Mouse (Mus musculus): ENCODE data around the gene Utrn.

Gene Utrn

DNA sequence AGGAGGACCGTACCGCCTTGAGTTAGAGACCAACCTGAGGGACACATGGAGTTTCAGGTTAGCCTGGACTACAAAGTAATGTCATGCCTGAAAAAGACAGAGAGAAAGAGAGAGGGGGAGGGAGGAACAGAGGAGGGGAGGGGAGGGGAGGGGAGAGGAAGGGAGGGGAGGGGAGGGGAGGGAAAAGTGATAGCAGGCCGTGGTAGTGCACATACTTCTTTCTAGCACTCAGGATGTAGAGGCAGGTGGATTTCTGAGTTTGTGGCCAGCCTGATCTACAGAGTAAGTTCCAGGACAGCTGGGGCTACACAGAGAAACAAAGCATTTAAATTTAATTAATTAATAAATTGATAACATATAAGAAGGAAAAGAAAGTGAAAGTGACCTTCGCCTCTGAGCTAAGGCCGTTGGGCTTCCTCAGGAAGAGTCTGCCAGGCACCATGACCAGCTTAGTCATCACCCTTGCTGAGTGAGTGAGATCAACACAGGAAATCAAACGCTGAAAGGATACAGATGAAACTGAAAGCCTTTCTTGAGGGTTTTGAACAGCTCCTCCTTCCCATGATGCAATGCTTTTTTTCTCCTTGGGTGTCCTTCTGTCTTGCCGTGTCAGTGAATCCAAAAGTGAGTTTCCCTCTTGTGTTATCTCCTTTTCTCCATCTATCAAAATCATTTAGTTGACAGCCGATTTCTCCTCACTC lies 5.6 kb upstream of the Utrn start:
- DNase-seq (ENCODE audit: low read depth, low spot score), result no peak

DNA sequence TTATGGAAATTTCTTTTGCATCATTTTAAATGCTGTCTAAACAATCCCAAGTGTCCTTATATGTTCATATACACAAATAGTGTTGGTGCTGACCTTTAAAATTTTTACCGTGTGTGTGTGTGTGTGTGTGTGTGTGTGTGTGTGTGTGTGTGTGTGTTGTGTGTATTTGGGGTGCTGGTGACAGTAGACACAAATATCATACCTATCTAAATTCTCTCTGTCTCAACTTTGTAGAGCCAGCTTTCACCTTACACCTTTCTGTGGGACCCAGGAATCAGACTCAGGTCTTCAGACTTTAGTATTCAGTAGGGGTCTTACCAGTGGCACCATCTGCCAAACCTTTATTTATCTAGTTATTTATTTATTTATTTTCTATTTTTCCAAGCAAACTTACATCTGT lies 681 bp upstream of the Utrn start:
- DNase-seq (ENCODE audit: low read depth, low spot score), result no peak

GRCm38 (mm10) chr10:12868189-12869028 lies 756 bp downstream of the Utrn start:
- peak; percentile 91 for DNase-seq (ENCODE audit: low read depth, low spot score)

DNA sequence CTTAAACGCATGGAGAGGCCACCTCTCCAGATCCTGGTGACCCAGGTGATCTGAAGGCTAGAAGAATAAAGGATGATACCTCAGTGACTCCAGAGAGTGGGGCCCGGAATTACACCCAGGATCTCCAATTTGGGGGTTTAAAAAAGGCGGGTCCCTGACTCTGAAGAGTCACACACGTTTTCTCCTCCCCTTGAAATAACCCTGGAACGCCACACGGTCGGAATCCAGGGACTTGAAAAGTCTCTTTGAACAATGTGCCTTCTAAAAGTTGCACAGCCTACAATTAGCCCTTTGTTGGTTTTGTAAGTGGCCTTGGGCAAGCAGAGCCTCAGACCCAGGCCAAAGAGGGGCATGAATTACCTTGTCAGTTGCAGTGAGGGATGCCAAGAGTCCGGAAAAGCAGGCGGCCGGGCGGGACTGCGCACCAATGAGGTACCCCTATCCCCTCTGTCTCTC lies 1.4 kb downstream of the Utrn start:
- DNase-seq (ENCODE audit: low read depth, low spot score), result no peak

GRCm38 (mm10) chr10:12866971-12867732 lies 2.0 kb downstream of the Utrn start:
- DNase-seq (ENCODE audit: low read depth, low spot score), result peak; percentile 54

- no peak for DNase-seq (ENCODE audit: low read depth, low spot score)
These were observed 4.0 kb downstream of the Utrn start for GRCm38 (mm10) chr10:12865201-12865600.

DNA sequence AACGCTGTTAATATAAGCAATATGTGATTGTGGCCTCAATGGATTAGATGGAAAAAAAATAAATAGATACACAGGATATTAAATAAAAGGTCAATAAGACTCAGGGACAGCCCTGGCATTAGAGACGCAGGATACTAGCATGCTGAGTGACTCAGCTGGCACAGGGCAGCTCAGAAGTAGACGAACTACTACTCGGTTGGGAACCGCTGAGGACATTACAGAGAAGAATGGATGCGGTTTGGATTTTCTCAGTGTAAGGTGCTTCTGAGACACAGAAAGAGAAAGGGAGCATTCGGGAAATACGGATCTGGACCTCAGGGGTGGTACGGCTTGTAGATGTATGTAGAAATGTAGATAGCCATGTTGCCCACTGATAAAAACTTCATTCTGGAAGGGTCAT lies 5.6 kb downstream of the Utrn start:
- no peak for DNase-seq (ENCODE audit: low read depth, low spot score)

DNA sequence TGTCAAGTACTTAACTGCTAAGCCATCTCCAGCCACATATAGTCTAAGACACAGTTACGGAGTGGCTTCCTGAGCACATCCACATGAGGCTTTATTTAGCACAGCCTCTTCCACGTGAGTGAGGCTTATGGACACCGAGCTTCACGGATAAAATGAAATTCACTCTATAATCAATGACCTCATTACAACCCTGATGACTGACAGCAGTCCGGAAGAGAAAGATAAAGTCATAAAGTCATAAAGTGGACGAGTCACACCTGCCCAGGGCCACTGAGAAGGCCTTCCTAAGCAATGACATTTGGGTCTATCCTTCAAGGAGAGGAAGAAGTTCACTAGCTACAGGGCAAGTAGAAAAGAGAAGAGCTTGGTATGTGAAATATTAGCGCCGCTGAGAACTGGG lies 7.1 kb downstream of the Utrn start:
- no peak for DNase-seq (ENCODE audit: low read depth, low spot score)

- DNase-seq (ENCODE audit: low read depth, low spot score), result no peak
These were observed 7.8 kb downstream of the Utrn start for GRCm38 (mm10) chr10:12861381-12861780.

GRCm38 (mm10) chr10:12860765-12861164 lies 8.4 kb downstream of the Utrn start:
- no peak for DNase-seq (ENCODE audit: low read depth, low spot score)

- no peak for DNase-seq (ENCODE audit: low read depth, low spot score)
These were observed 8.8 kb downstream of the Utrn start for GRCm38 (mm10) chr10:12860331-12860730.

DNA sequence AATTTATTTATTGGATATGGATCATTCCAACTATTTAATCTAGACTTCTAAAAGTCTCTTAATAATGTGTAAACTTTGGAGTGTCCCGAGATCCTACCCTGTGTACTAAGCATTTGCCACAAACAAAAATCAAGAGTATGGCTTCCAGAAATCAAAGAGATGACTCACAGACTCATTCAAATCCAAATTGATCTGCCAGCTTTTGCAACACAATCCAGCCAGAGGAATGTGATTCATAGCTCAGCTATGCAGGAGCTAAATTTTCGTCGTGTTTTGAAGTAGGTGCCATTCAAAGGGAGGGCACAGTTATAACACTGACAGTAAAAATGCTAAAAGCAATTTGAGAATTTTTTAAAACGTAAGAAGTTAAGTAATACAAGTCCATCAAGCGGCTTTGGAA lies 11.1 kb downstream of the Utrn start:
- peak; percentile 22 for DNase-seq (ENCODE audit: low read depth, low spot score)

DNA sequence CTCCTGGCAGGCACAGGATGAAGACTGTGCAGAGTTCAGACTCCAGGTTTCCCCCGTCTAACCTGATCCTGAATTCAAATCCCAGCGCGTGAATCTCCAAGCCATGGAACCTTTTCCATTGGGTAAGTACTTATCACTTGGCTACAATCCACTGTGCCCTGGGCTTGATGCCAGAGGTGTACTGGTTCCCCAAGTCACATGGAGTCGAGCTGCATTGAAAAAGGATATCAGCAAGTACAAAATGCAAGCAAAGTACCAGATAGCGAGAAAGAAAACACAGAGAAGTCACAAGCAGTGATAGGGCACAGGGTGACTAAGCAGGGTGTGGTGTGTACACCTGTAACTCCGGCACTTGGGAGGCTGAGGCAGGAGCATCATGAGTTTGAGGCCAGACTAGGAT lies 14.9 kb downstream of the Utrn start:
- no peak for DNase-seq (ENCODE audit: low read depth, low spot score)

- DNase-seq (ENCODE audit: low read depth, low spot score), result no peak
These were observed 15.4 kb downstream of the Utrn start for GRCm38 (mm10) chr10:12853776-12854175.

DNA sequence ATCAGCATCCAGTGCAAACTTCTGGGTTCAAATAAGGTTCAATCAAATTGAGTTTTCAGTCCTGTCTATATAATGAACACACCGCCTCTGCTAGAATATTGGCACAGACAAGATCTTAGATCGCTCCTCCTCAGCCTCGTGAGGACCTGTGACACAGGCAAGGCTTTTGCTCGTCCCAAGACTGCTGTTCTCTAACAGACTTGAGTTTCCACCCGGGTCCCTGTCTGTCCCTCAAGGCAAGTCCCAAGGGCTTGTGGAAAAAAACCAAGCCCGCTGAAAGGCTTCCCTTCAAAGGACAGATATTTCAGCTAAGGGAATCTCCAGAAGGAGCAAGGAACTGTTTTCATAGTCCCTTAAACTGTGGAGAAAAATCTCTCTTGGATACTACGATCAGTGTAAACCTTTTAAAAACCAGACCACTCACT lies 16.0 kb downstream of the Utrn start:
- DNase-seq (ENCODE audit: low read depth, low spot score), result no peak

- DNase-seq (ENCODE audit: low read depth, low spot score), result no peak
These were observed 16.6 kb downstream of the Utrn start for GRCm38 (mm10) chr10:12852416-12853195.

DNA sequence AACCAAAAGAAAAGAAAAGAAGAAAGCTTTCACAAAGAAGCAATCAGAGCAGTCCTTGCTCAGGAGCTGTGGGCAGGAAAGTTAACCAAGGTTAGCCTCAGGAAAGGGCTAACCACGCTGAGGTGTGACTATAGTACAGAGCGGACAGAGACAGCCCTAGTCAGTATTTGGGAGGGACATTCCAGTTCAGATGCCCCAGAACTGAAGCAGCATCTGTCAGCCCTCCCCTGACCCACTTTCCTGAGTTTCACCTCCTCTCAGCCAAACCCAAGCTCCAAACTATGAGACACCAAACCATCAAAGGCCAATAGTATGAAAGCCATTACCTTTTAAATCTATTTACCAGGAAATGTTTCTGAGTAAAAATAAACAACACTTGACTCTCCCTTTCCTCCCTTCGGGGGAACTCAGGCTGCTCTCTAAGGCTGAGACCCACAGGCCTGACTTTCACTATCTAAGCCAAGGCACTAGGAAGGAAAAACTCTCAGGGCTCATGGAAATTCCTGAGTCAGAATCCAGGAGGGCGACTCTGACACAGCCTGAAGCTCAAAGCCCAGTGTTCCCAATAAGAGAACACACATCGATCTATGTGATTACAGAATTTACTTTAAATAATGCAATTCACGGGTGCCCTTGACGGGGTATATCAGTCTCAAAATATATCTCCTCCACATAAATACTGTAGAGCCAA lies 18.2 kb downstream of the Utrn start:
- no peak for DNase-seq (ENCODE audit: low read depth, low spot score)

- DNase-seq (ENCODE audit: low read depth, low spot score), result no peak
These were observed 20.6 kb downstream of the Utrn start for GRCm38 (mm10) chr10:12848322-12849108.

DNA sequence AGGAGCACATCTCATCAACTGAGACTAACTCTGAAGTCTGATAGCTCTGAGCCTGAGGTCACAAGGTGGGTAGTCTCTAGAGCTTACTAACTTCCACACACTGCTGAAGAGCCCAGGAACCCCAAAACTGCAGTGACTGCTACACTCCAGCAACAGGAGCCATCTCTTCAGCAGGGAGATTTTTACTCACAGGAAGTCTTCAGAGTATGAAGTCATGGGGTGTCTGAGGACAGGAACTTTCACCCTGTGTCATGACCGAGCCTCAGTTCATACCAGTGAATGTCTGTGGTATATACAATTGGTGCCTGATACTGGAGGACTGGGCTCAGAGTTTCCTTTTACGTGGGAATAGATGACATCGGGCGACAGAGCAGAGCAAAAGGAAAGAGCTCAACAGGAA lies 26.6 kb downstream of the Utrn start:
- DNase-seq (ENCODE audit: low read depth, low spot score), result no peak

DNA sequence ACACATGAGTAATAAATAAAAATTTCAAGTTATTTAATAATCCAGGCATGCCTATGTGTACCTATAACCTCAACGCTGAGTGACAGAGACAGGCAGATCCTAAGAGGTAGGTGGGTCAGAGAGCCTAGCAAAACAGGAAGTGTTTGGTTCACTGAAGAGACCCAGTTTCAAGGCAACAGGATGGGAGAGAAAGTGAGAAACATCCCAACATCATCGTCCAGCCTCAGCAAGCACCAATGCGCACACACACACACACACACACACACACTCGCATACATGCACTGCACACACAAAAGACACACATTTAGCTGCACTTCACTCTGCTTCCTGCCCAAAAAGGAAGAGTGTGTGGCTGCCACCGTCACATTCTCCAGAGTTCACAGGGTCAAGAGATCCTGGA lies 27.7 kb downstream of the Utrn start:
- peak; percentile 15 for DNase-seq (ENCODE audit: low read depth, low spot score)

Measured in R1 (cell line).